Mouse (Mus musculus): ENCODE measurements around the gene Htr1d. TPM values are rescaled to one million over a fixed set of nuclear protein-coding genes. Genes with fewer than 3 reads are reported as not detected.

Htr1d gene
- polyA plus RNA-seq, 1 experiment from 2014 or later = 0.34 TPM

- 69% methylated on average over 15 of the region's 15 CpGs for WGBS
- Histone ChIP-seq H3K27ac (ENCODE audit: low read depth, low read length) (no peak overlapping the region), H3K36me3 (ENCODE audit: control insufficient read depth, insufficient read depth, low read length) (no peaks in the 10 kb centered on the region), H3K27me3 (ENCODE audit: control insufficient read depth, insufficient read depth, low read length) (no peaks in the 10 kb centered on the region), H3K9me3 (ENCODE audit: control insufficient read depth, low read length) (no peaks in the 10 kb centered on the region), H3K4me2 (no peak overlapping the region), H3K4me3 (ENCODE audit: low read depth, low read length) (no peak overlapping the region), H3K4me1 (ENCODE audit: control insufficient read depth, insufficient read depth, low read length) (peaks cover 4% of the 10 kb centered on the region; the same call in 1 of the 2 replicates), H3K9ac (ENCODE audit: low read length) (no peak overlapping the region)
- no peak for ATAC-seq (ENCODE audit: low FRiP score)
- no peak for DNase-seq (ENCODE audit: low spot score, missing footprints)
Observed at GRCm38 (mm10) chr4:136441354-136442043, 18.2 kb downstream of the Htr1d start.

- Histone ChIP-seq H3K9me3 (ENCODE audit: control insufficient read depth, low read length) (no peaks in the 10 kb centered on the region), H3K27me3 (ENCODE audit: control insufficient read depth, insufficient read depth, low read length) (no peaks in the 10 kb centered on the region), H3K9ac (ENCODE audit: low read length) (no peak overlapping the region), H3K36me3 (ENCODE audit: control insufficient read depth, insufficient read depth, low read length) (no peaks in the 10 kb centered on the region), H3K4me1 (ENCODE audit: control insufficient read depth, insufficient read depth, low read length) (no peaks in the 10 kb centered on the region), H3K4me2 (no peak overlapping the region), H3K4me3 (ENCODE audit: low read depth, low read length) (no peak overlapping the region), H3K27ac (ENCODE audit: low read depth, low read length) (no peak overlapping the region)
- no peak for DNase-seq (ENCODE audit: low spot score, missing footprints)
- ATAC-seq (ENCODE audit: low FRiP score) = no peak
- 79% methylated on average over 4 of the region's 4 CpGs for WGBS
Observed at GRCm38 (mm10) chr4:136444561-136444960, 21.2 kb downstream of the Htr1d start.

GRCm38 (mm10) chr4:136449795-136450194 lies 26.5 kb downstream of the Htr1d start:
- Histone ChIP-seq H3K9ac (ENCODE audit: low read length) (no peak overlapping the region), H3K36me3 (ENCODE audit: control insufficient read depth, insufficient read depth, low read length) (no peaks in the 10 kb centered on the region), H3K9me3 (ENCODE audit: control insufficient read depth, low read length) (no peaks in the 10 kb centered on the region), H3K4me1 (ENCODE audit: control insufficient read depth, insufficient read depth, low read length) (no peaks in the 10 kb centered on the region), H3K4me3 (ENCODE audit: low read depth, low read length) (no peak overlapping the region), H3K27me3 (ENCODE audit: control insufficient read depth, insufficient read depth, low read length) (no peaks in the 10 kb centered on the region), H3K4me2 (no peak overlapping the region), H3K27ac (ENCODE audit: low read depth, low read length) (no peak overlapping the region)
- no peak for DNase-seq (ENCODE audit: low spot score, missing footprints)
- ATAC-seq (ENCODE audit: low FRiP score) = no peak
- WGBS = 90% methylated on average over 5 of the region's 5 CpGs

- DNase-seq (ENCODE audit: low spot score, missing footprints) = no peak
- Histone ChIP-seq H3K9ac (ENCODE audit: low read length) (no peak overlapping the region), H3K4me1 (ENCODE audit: control insufficient read depth, insufficient read depth, low read length) (no peaks in the 10 kb centered on the region), H3K4me2 (no peak overlapping the region), H3K36me3 (ENCODE audit: control insufficient read depth, insufficient read depth, low read length) (no peaks in the 10 kb centered on the region), H3K27ac (ENCODE audit: low read depth, low read length) (no peak overlapping the region), H3K27me3 (ENCODE audit: control insufficient read depth, insufficient read depth, low read length) (no peaks in the 10 kb centered on the region), H3K4me3 (ENCODE audit: low read depth, low read length) (no peak overlapping the region), H3K9me3 (ENCODE audit: control insufficient read depth, low read length) (no peaks in the 10 kb centered on the region)
- no peak for ATAC-seq (ENCODE audit: low FRiP score)
- WGBS = 80% methylated on average over 4 of the region's 4 CpGs
Observed at GRCm38 (mm10) chr4:136450271-136450670, 26.9 kb downstream of the Htr1d start.

GRCm38 (mm10) chr4:136451564-136451963 lies 28.2 kb downstream of the Htr1d start:
- no peak for DNase-seq (ENCODE audit: low spot score, missing footprints)
- ATAC-seq (ENCODE audit: low FRiP score) = no peak
- no peak overlapping the region for H3K9ac ChIP-seq (ENCODE audit: low read length)
- no peaks in the 10 kb centered on the region for H3K9me3 ChIP-seq (ENCODE audit: control insufficient read depth, low read length)
- H3K4me2 ChIP-seq = no peak overlapping the region
- no peaks in the 10 kb centered on the region for H3K27me3 ChIP-seq (ENCODE audit: control insufficient read depth, insufficient read depth, low read length)
- H3K4me3 ChIP-seq (ENCODE audit: low read depth, low read length) = no peak overlapping the region
- no peaks in the 10 kb centered on the region for H3K36me3 ChIP-seq (ENCODE audit: control insufficient read depth, insufficient read depth, low read length)
- no peaks in the 10 kb centered on the region for H3K4me1 ChIP-seq (ENCODE audit: control insufficient read depth, insufficient read depth, low read length)
- no peak overlapping the region for H3K27ac ChIP-seq (ENCODE audit: low read depth, low read length)
- WGBS = 31% methylated on average over 6 of the region's 6 CpGs

GRCm38 (mm10) chr4:136452286-136452685 lies 29.0 kb downstream of the Htr1d start:
- Histone ChIP-seq H3K4me3 (ENCODE audit: low read depth, low read length) (no peak overlapping the region), H3K9ac (ENCODE audit: low read length) (no peak overlapping the region), H3K27me3 (ENCODE audit: control insufficient read depth, insufficient read depth, low read length) (no peaks in the 10 kb centered on the region), H3K36me3 (ENCODE audit: control insufficient read depth, insufficient read depth, low read length) (no peaks in the 10 kb centered on the region), H3K4me1 (ENCODE audit: control insufficient read depth, insufficient read depth, low read length) (no peaks in the 10 kb centered on the region), H3K27ac (ENCODE audit: low read depth, low read length) (no peak overlapping the region), H3K9me3 (ENCODE audit: control insufficient read depth, low read length) (no peaks in the 10 kb centered on the region), H3K4me2 (no peak overlapping the region)
- no peak for ATAC-seq (ENCODE audit: low FRiP score)
- DNase-seq (ENCODE audit: low spot score, missing footprints) = no peak
- WGBS = 81% methylated on average over 3 of the region's 3 CpGs

GRCm38 (mm10) chr4:136452792-136453191 lies 29.5 kb downstream of the Htr1d start:
- Histone ChIP-seq H3K4me3 (ENCODE audit: low read depth, low read length) (no peak overlapping the region), H3K4me1 (ENCODE audit: control insufficient read depth, insufficient read depth, low read length) (no peaks in the 10 kb centered on the region), H3K27ac (ENCODE audit: low read depth, low read length) (no peak overlapping the region), H3K36me3 (ENCODE audit: control insufficient read depth, insufficient read depth, low read length) (no peaks in the 10 kb centered on the region), H3K9ac (ENCODE audit: low read length) (no peak overlapping the region), H3K27me3 (ENCODE audit: control insufficient read depth, insufficient read depth, low read length) (no peaks in the 10 kb centered on the region), H3K9me3 (ENCODE audit: control insufficient read depth, low read length) (no peaks in the 10 kb centered on the region), H3K4me2 (no peak overlapping the region)
- DNase-seq (ENCODE audit: low spot score, missing footprints) (no peak), ATAC-seq (ENCODE audit: low FRiP score) (no peak)
- WGBS = 75% methylated on average over 5 of the region's 5 CpGs

- ATAC-seq (ENCODE audit: low FRiP score) = no peak
- Histone ChIP-seq H3K4me1 (ENCODE audit: control insufficient read depth, insufficient read depth, low read length) (no peaks in the 10 kb centered on the region), H3K4me2 (no peak overlapping the region), H3K9me3 (ENCODE audit: control insufficient read depth, low read length) (no peaks in the 10 kb centered on the region), H3K27me3 (ENCODE audit: control insufficient read depth, insufficient read depth, low read length) (no peaks in the 10 kb centered on the region), H3K27ac (ENCODE audit: low read depth, low read length) (no peak overlapping the region), H3K36me3 (ENCODE audit: control insufficient read depth, insufficient read depth, low read length) (no peaks in the 10 kb centered on the region), H3K4me3 (ENCODE audit: low read depth, low read length) (no peak overlapping the region), H3K9ac (ENCODE audit: low read length) (no peak overlapping the region)
- peak; percentile 99 for DNase-seq (ENCODE audit: low spot score, missing footprints)
- 11% methylated on average over 10 of the region's 10 CpGs for WGBS
Observed at GRCm38 (mm10) chr4:136454850-136455260, 31.5 kb downstream of the Htr1d start.

GRCm38 (mm10) chr4:136456516-136457218 lies 33.3 kb downstream of the Htr1d start:
- no peak for ATAC-seq (ENCODE audit: low FRiP score)
- Histone ChIP-seq H3K9ac (ENCODE audit: low read length) (no peak overlapping the region), H3K4me3 (ENCODE audit: low read depth, low read length) (no peak overlapping the region), H3K4me1 (ENCODE audit: control insufficient read depth, insufficient read depth, low read length) (peaks cover under 1% of the 10 kb centered on the region; the same call in 1 of the 2 replicates), H3K27me3 (ENCODE audit: control insufficient read depth, insufficient read depth, low read length) (peaks cover 4% of the 10 kb centered on the region; the same call in 1 of the 2 replicates), H3K27ac (ENCODE audit: low read depth, low read length) (no peak overlapping the region), H3K36me3 (ENCODE audit: control insufficient read depth, insufficient read depth, low read length) (no peaks in the 10 kb centered on the region), H3K4me2 (no peak overlapping the region), H3K9me3 (ENCODE audit: control insufficient read depth, low read length) (no peaks in the 10 kb centered on the region)
- DNase-seq (ENCODE audit: low spot score, missing footprints) = no peak
- WGBS = 89% methylated on average over 6 of the region's 6 CpGs
